Mouse (Mus musculus) cortical plate, adult 2 months (tissue): ENCODE data around the gene Mrnip. TPM values are rescaled to one million over a fixed set of nuclear protein-coding genes. Genes with fewer than 3 reads are reported as not detected.
A peak's percentile ranks its signal among the peaks of the same experiment; 100 is the strongest.

ENCODE experiments used
- H3K27ac ChIP-seq: fragments of 200-500 bp; 2 replicates; pipeline ENCODE4 v1.5.1; 2012; ENCODE audit warnings: low read length, control low read depth, inconsistent platforms; ENCODE audit not compliant: insufficient read depth
- H3K4me1 ChIP-seq: fragments of 200-500 bp; 2 replicates; pipeline ENCODE4 v1.6.1; 2011; ENCODE audit warnings: low read length; ENCODE audit not compliant: control insufficient read depth, insufficient read depth
- H3K4me3 ChIP-seq: fragments of 200-500 bp; 2 replicates; pipeline ENCODE4 v1.5.1; 2011; ENCODE audit warnings: mild to moderate bottlenecking, low read length, control low read depth; ENCODE audit not compliant: insufficient read depth
- CTCF ChIP-seq: fragments of 200-500 bp; IDR thresholded peaks from 2 replicates; pipeline ENCODE4 v1.5.1; 2011; ENCODE audit warnings: mild to moderate bottlenecking, control low read depth, low read length; ENCODE audit not compliant: insufficient read depth; ENCODE audit errors: extremely low read depth
- POLR2A ChIP-seq: fragments of 200-500 bp; IDR thresholded peaks from 2 replicates; pipeline ENCODE4 v1.6.1; 2011; ENCODE audit warnings: mild to moderate bottlenecking, low read length, control low read depth; ENCODE audit not compliant: insufficient read depth; ENCODE audit errors: extremely low read depth
- polyA plus RNA-seq: library from polyadenylated mRNA; depleted of rRNA; stranded (reverse); fragments of >200 nt; gene quantifications from 2 replicates; pipeline ENCODE4 v1.2.3, GENCODE M21; 2012

Mrnip gene
- polyA plus RNA-seq, 1 experiment: 23.7 TPM

DNA sequence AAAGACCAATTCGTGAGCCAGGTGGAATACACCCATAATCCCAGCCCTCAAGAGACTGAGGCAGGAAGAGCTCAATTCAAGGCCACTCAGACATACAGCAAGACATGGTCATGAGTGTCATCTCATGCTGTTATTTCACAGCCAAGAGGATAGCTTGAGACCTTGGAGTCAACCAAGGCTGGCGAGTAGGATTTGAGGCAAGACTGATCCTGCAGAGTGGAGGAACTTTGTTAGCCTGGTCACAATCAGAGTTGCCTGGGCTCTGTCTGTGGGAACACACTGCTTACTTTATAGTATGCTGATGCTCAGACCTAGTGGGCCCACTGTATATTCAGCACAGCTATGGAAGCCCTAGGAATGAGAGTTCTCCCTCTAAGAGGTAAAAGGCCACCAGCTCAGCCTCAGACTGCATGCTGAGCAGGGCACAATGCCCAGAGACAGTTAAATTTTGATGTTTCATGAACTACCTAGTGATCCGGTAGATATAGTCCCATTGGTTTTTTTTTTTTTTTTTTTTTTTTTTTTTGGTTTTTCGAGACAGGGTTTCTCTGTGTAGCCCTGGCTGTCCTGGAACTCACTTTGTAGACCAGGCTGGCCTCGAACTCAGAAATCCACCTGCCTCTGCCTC is 24.1 kb downstream of the Mrnip start:
- Histone ChIP-seq H3K27ac (no peak overlapping the region), H3K4me3 (no peak overlapping the region), H3K4me1 (no peaks in the 10 kb centered on the region)
- TF ChIP-seq CTCF (no peak), POLR2A (peak; percentile 36; the same call in 1 of the 2 replicates)

DNA sequence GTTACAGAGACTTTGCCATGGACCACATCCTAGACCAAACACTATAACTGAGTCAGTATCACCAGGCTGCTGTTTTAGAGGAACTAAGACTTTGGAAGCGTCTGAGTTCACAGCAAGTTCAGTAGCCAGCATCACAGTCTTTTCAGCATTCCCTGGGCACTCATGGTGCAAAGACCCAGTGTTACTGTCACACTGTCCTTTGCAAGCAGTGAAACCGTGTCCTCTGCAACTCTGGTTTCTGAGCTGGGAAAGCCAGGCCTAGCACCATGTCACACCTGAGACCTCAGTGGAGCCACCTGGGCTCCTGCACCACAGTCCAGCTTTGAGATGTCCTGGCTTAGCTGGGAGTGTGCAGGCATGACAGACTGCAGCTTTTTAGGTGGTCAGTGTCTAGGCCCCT is 24.7 kb downstream of the Mrnip start:
- no peak overlapping the region for H3K27ac ChIP-seq
- no peaks in the 10 kb centered on the region for H3K4me1 ChIP-seq
- H3K4me3 ChIP-seq: no peak overlapping the region
- TF ChIP-seq POLR2A (peak; percentile 43; the same call in 1 of the 2 replicates), CTCF (no peak)

GRCm38 (mm10) chr11:50200613-50201012 is 26.4 kb downstream of the Mrnip start:
- H3K4me1 ChIP-seq: no peaks in the 10 kb centered on the region
- no peak overlapping the region for H3K27ac ChIP-seq
- TF ChIP-seq CTCF: no peak
- TF ChIP-seq POLR2A: no peak
- no peak overlapping the region for H3K4me3 ChIP-seq

DNA sequence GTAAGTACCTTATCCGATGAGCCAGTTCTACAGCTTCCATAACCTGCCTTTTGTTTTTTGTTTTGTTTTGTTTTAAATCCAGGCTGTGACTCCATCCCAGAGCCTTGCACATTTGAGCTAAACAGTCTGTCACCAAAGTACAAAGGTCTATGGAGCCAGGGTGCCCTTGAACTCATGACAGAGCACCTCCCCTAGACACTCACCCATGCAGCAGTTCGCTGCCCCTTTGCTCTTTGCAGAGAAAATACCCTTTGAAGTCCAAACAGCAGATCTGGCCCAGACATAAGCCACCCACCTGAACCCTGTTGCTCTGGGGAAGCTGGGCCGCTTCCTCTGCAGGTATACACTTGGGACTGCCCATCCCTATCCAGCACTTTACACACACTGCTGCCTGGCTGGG is 27.3 kb downstream of the Mrnip start:
- H3K4me3 ChIP-seq: no peak overlapping the region
- TF ChIP-seq POLR2A (no peak), CTCF (no peak)
- no peaks in the 10 kb centered on the region for H3K4me1 ChIP-seq

DNA sequence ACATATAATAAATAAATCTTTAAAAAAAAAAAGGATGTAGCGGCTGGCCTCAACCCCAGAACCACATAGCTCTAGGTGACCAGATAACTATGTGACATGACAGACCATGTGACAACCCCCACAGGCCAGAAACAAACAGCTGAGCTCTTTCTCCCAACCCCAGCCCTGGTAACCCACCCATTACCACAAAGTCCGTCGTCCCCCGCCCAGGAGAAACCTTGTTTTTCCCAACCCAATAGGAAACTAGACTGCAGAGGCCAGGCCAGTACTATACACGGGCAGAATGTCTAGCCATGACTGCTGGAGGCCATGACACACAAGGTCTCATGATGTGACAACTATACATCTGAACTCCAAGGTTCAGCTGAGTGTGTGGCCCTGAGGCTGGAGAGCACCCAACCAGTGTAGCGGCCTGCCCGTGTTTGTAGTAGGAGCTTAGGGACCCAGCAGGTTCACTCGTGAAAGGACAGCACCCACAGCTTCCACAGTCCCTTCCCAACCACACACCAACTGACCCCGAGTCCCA is 29.1 kb downstream of the Mrnip start:
- TF ChIP-seq CTCF: no peak
- TF ChIP-seq POLR2A: no peak
- no peak overlapping the region for H3K4me3 ChIP-seq
- peaks cover 3% of the 10 kb centered on the region for H3K4me1 ChIP-seq
- H3K27ac ChIP-seq: no peak overlapping the region

More for the DNA sequence above, 27.3 kb downstream of the Mrnip start:
- no peak overlapping the region for H3K27ac ChIP-seq

DNA sequence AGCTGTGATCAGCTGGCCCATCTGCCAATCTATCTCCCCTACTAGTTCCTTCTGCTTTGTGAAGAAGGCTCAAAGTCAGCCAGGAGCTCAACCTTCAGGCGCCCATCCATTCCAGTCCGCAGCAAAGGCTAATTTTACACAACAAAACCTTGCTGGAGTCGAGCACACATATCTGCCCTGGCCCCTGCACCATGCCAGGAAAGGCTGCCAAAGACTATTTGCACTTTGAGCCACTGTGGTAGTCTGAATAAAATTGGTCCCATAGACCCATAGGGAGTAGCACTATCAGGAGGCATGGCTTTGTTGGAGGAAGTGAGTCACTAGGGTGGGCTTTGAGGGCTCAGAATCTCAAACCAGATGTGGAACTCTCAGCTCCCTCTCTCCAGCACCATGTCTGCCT is 31.2 kb downstream of the Mrnip start:
- TF ChIP-seq CTCF: no peak
- TF ChIP-seq POLR2A: no peak

DNA sequence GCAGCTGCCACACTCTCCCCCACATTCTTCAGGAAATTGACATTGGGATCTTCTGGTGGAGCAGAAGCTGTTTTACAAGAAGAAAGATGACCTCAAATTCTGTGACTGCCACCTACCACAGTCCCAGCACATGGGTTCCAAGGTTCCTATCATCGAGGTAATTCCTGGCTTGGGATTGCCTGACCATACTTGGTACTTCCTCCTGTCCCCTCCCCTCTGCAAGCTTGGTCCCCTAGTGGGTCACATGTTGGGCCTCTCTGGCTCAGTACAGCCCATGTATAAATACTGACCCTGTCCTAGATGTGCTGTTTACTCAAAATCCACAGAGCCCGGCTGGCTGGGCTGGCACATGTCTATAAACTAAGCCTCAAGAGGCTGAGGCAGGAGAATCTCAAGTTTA is 31.8 kb downstream of the Mrnip start:
- no peak for TF ChIP-seq POLR2A
- no peak for TF ChIP-seq CTCF
- Histone ChIP-seq H3K4me3 (no peak overlapping the region), H3K27ac (no peak overlapping the region), H3K4me1 (peaks cover 8% of the 10 kb centered on the region)

More for the DNA sequence above, 31.2 kb downstream of the Mrnip start:
- Histone ChIP-seq H3K4me3 (no peak overlapping the region), H3K27ac (no peak overlapping the region), H3K4me1 (peaks cover 7% of the 10 kb centered on the region)

DNA sequence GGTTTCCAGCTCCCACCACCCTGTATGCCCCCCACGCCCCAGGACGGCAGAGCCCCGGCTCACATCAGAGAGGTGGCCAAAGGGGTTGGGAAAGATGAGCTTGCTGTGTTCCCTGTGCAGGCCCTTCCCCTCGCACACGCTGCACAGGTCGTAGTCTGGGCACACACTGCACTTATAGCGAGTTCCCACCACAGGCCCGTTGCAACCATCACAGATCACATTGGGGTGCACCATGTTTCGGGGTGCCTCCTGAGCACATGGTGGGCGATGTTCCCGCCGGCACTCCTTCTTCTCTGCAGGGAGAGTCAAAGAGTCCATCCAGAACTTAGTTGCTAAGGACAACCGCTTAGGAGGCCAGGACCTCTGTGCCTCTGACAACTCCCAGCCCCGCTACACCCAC is 33.1 kb downstream of the Mrnip start:
- no peak overlapping the region for H3K27ac ChIP-seq
- TF ChIP-seq POLR2A: no peak
- no peak for TF ChIP-seq CTCF
- peaks cover 8% of the 10 kb centered on the region for H3K4me1 ChIP-seq
- no peak overlapping the region for H3K4me3 ChIP-seq

GRCm38 (mm10) chr11:50208039-50208438 is 33.8 kb downstream of the Mrnip start:
- no peak for TF ChIP-seq POLR2A
- no peak for TF ChIP-seq CTCF
- H3K27ac ChIP-seq: no peak overlapping the region
- peaks cover 8% of the 10 kb centered on the region for H3K4me1 ChIP-seq
- H3K4me3 ChIP-seq: 0 out of 2 replicates have a peak overlapping the region, but pooled peaks have one; percentile 8

- TF ChIP-seq CTCF (no peak), POLR2A (peak; percentile 35; the same call in 1 of the 2 replicates)
- Histone ChIP-seq H3K4me3 (peak overlapping the region; percentile 82), H3K27ac (peak overlapping the region; percentile 98), H3K4me1 (peaks cover 11% of the 10 kb centered on the region)
Measured at GRCm38 (mm10) chr11:50210101-50210504, 35.9 kb downstream of the Mrnip start.
